Mouse (Mus musculus) retina, adult 2 months (tissue): ENCODE results near the gene Cst7.
"Not testable (repeated sequence)": the region's sequence is repeated elsewhere in the genome, so short reads cannot be mapped to it uniquely, and the experiment has no call there.

Source experiments
- DNase-seq: peaks from one replicate; pipeline ENCODE4 v3.0.0-alpha.2; 2012; ENCODE audit warnings: low read depth, low spot score

Cst7 gene

DNA sequence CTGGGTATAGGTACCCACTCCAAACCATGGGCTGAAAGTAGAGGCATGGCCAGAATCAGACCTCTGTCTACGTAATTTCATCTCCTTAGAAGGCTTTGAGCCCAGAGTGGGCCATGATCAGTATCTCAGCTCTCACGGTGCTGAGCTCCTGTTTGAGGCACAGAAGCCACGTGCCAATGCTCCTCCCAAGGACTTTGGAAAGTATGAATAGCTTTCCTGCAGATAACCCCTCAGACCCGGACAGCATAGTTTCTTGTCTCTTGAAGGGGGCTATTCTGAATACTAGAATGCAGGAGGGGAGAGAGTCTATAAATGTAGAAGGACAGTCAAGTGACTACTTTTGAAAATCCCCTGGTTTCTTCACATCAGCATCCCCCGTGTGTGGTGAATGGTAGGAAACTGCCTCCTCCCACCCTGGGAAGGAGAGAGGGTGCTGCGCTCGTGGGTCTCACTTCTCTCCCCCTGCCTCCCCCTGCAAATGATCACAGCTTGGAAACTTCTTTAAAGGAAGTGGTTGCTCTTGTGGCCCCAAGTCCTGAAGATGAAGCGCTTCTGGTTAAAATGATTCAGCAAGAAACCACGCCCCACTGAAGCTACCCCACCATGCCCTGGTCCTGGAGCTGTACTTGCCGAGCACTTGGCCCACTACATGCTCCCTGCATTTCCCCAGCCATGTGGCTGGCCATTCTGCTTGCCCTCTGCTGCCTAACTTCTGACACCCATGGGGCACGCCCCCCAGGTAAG, at the start of gene Cst7:
TSS of gene Cst7 (plus strand) at position 569 of the 744 bp plus-strand sequence.
- no peak for DNase-seq

DNA sequence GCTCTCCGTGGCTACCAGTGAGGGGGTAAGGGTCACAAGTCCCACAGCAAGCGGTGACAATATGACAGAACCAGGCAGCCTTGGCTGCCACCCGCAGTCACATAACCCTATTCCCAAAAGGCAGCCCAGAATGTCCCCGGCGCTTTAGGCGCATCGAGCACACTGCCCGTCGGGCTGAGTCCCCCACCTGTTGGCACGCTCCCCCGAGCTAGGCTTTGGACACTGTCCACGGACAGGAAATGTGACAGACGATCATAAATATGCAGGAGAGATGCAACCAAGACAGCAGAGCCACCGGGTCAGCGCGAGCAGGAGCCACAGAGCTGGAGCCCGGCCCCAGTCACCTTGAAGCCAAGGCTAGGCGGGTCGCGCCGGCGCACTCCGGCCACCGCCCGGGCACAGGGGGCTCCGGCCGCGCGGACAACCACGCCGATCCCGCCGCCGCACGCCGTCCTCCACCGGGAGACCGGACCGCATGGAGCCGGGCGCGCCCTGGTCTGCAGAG, 44.5 kb upstream of the Cst7 start:
- DNase-seq: no peak

DNA sequence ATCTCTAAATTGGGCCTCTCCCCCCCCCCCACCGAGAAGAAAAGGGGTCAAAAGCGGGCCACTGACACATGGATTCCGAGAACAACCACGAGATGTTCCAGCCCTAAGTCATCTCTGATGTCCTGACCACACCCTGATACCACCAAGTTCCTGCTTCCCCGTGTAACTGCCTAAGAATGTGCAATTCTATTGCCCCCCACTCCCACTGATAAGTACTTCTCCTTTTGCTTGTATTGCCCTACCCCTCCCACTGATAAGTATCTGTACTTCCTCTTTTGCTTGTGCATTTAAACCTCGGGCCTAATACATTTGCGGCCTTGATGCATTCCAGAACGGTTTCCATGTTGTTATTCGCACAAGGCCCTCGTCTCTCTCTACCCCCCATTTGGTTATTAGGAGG, 20.6 kb upstream of the Cst7 start:
- not testable (repeated sequence) for DNase-seq

- DNase-seq: no peak
These were observed 11.6 kb upstream of the Cst7 start for GRCm38 (mm10) chr2:150558568-150558967.

GRCm38 (mm10) chr2:150567051-150567450, 3.2 kb upstream of the Cst7 start:
- no peak for DNase-seq

- DNase-seq: no peak
These were observed 546 bp downstream of the Cst7 start for GRCm38 (mm10) chr2:150570761-150571160.

DNA sequence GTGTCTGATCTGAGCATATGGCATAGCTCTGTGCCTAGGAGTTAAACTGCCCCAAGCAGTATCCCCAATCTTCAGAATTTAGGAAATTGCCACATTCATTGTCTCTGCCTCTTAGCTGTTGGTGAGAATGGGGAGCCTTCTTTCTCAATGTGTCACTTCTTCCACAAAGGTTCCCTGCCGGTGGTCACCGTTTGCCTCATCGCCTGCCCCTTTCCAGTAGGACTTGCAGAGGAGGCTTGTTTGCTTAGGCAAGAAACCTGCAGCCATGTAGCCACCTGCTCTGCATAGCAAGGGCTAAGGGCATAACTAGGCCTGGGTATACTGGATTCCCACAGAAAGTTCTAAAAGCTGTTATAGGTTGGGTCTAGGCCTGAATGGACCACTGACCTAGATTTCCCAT, 2.2 kb downstream of the Cst7 start:
- no peak for DNase-seq

DNA sequence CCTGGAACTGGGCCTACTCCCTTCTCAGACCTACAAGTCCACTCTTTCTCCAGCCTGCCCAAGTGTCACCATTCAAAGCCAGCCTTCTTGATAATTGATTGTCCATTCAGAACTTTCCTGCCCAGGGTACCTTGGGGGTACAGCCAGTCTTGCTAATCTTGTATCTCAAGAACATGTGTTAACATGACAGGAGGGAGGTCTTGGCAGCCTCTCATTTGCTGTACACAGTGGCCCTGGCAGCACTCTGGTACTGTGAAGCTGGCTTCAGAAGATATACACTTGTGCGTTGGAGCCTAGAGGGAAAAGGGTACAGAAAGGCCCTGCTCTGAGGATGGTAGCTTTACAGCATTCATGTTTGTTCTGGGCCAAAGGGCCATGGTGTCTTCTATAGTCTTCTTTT, 6.0 kb downstream of the Cst7 start:
- no peak for DNase-seq

GRCm38 (mm10) chr2:150578603-150579002, 8.4 kb downstream of the Cst7 start:
- no peak for DNase-seq

- no peak for DNase-seq
These were observed 9.4 kb downstream of the Cst7 start for GRCm38 (mm10) chr2:150579628-150580027.

DNA sequence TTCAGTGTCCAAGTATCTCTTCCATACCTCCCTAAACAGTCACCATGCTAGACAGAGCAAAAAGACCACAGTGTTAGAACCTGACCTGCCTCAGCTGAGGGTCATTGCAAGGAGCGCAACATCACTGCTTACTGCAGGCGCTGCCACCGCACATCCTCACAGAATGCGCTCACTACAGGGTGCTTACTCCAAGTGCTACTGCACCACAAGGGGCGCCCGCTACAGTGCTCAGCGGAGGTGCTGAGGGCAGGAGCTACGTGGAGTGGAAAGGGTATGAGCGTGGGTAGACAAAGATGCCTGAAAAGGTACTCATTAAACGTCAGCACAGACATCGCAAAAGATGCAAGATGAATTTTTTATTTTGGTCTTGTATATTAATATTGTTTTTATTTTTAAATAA, 18.9 kb downstream of the Cst7 start:
- no peak for DNase-seq

- DNase-seq: no peak
These were observed 25.4 kb downstream of the Cst7 start for GRCm38 (mm10) chr2:150595411-150596190.

- no peak for DNase-seq
These were observed 30.0 kb downstream of the Cst7 start for GRCm38 (mm10) chr2:150600263-150600662.

DNA sequence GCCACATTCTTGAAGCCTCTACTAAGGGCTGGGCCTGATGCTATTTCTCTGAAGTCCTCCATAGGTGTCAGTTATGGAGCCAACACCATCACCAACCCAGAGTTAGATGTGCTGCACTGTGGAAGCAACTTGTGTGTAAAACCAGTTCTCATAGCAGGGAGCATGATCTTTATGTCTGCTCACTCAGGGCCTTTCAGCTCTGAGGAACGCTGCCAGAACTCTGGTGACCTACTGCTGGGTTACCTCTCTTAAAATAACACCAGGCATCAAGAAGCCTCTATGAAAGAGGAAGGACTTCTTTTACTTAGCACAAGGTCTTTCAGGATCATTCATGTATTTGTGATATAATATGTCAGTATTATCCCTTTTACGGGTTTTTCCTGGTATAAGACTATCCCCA, 32.0 kb downstream of the Cst7 start:
- DNase-seq: no peak

DNA sequence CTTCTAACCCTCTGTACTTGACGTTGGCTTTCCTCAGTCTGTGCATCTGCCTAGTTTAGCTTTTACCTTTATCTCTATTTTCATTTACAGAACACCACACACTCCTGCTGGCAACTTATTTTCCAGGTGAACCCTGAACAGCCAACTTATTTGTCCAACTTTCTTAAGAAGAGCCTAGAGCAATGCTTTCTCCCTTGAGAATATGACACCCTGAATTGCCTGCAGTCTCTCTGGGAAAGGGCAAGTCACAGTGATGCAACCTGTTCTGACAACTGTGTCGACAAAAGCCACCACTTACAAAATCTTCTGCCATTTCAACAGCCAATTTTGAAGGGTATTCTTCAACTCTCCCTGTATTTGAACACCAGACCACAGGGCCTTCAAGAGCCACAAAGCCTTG, 34.6 kb downstream of the Cst7 start:
- DNase-seq: no peak

- no peak for DNase-seq
These were observed 36.9 kb downstream of the Cst7 start for GRCm38 (mm10) chr2:150607086-150607485.

DNA sequence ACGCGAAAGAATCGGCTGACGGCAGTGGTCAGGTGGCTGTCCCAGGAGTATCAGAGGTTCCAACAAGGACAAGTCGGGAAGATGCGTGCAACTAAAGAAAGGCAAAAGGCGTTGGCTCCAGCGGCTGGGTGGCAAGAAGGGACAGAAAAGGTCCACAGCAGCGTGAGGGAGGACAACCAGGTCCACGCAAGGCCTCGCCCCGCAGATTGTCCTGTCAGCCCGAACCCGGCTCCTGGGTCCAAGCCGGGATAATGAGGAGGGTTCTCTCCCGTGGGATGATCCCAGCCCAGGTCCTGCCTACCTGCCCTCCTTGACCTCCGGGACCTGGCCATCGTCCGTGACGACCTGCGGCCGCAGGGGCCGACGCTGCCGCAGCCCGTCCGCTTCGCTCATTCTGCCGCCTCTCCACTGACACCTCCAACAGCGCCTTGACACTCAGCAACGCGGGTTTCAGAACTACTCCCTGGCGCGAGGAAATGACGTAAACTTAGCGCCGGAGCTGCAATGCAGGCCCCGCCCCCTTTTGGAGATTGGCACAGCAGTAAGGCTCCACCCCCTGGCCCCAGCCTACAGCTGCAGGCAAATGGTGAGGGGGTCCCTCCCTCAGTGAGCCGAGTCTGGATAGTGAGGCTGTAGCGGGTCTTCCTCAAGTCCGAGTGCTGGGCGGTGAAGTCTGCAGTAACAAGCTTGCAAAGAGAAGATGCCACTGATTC, 38.0 kb downstream of the Cst7 start, which contains the start of gene Apmap:
TSS of gene Apmap (minus strand) at position 481 of the 713 bp plus-strand sequence.
- DNase-seq: peak; percentile 93

DNA sequence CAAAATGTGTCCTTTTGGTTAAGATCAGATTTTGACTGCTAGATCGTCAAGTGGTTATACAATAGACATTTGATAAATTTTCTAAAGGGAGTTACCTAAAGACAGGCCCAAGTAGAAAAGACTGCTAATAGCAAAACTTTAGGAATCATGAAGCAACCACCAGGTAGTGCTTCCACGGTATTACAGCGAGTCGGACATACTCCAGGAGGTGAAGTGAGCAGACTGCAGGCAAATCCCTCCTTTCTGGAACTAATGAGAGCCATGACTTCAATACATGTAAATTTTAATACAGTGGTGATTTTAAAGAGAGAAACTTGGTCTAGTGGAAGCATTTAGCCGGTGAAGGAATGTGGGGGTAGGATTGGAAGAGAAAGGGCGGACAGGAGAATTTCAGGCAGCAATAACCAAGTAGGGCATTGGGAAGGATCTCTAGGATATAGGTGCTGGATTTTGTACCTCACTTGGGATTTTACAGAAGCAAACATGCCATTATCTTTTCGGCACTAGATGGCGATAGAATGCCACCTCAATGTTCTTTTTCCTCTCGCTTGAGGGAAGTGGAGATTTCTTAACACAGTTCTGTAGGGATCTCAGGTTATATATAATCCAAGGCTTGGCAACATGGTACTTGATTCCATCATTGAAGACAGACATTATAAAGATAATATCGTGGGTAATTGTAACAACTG, 38.8 kb downstream of the Cst7 start:
- DNase-seq: peak; percentile 46

GRCm38 (mm10) chr2:150610097-150610496, 39.9 kb downstream of the Cst7 start:
- DNase-seq: no peak

DNA sequence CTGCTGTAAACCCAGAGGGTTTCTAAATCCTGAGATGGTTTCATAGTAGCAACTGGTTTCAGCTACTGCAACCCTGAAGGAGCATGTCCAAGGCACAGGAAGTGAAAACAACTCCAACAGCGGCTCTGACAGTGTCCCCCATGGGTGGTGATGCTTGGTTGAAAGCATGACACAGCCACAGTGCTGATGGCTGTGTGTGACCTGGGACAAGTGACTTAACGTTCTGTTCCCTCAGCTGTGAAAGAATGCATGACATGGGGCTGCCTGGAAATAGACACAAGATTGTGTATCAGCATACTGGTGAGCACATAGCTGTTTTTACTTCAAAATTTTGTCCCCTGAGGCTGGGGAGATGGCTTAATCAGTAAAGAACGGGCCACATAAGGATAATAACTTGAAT, 51.5 kb downstream of the Cst7 start:
- DNase-seq: no peak

GRCm38 (mm10) chr2:150623957-150624356, 53.7 kb downstream of the Cst7 start:
- no peak for DNase-seq

DNA sequence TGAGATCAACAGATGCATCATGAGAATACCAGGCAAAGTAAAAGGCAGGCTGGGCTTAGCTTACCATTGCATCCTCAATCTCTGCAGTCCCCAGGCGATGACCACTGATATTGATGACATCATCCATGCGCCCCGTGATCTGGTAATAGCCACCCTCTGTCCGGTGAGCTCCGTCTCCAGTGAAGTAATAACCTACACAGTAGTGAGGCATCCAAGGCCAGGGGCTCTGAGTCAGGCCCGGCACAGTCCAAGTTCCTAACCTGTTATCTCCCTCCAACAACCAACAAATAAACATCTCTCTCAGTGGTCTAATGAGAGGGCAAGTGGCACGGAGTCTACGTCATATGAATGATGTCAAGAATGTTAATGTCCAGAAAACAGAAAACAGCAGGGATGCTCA, 54.7 kb downstream of the Cst7 start:
- DNase-seq: no peak
